Mouse (Mus musculus) embryo, embryonic 11 days (tissue): Measurements from ENCODE around the gene Slc41a2.

Experiments used
- DNase-seq: peaks from one replicate; pipeline ENCODE4 v3.0.0-alpha.2; 2015

Gene Slc41a2

DNA sequence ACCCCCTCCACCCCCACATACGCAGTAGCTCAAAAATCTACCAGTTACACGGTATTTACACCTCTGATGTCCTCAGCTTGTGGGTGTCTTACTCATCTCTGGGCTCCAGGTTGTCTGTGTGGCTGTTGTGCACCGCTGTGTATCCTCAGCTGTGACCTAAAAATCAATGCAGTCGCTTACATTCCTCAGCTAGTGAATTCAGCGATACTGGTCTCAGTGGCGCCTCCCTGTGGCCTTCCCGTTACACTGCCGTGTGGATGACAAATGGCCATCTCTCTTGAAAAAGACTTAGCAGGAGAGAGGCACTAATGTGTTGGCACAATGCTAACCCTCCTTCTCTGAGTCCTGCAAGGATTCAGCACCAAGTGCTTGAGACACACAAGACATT, 155.1 kb downstream of the Slc41a2 start:
- peak; percentile 81 for DNase-seq

DNA sequence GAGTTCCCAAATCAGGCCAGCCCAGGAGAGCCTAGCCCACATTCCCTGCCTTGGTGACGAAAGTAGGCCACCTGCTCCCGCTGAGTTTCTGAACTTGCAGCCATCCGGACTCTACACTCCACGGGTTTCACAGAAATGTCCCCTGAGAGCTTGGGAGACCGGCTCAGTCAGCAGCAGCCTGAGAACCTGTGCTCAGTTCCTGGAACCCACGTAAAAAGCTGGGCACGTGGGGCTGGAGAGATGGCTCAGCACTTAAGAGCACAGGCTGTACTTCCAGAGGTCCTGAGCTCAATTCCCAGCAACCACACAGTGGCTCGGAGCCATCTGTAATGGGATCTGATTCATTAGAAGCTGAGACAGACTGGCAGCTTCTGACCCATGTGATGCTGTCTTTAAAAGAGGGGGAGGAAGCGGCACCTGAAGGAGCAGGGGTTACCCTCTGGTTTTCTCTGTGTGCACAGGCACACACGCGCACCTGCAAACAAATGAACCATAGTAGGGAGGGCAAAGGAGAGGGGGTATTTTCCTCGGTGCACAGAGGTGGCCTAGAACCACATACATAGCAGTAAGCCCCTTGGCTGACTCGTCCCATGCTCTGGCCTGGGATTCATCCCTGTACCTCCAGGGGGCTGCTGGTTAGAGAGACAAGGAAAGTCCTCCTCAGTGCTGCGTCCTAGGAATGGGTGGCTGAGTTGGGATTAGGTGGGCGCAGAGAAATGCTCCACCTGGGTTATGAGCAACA, 155.7 kb downstream of the Slc41a2 start:
- DNase-seq, result no peak
